Mouse (Mus musculus) left cerebral cortex, postnatal 14 days (tissue): ENCODE measurements around the gene Trpv1. TPM values are rescaled to one million over a fixed set of nuclear protein-coding genes. Genes with fewer than 3 reads are reported as not detected.

Experiments used
- DNase-seq, 2 experiments: peaks; one replicate each; pipeline ENCODE4 v3.0.0; 2021 to 2022; ENCODE audit warnings: low spot score in 2 of 2, mixed read lengths in 1 of 2
- intact Hi-C: fragments of 180-260 bp; cut with DNase I; formaldehyde crosslinking; loops from one replicate; pipeline ENCODE4 v1.15.1; 2025
- total RNA-seq, 2 experiments: library from RNA; stranded (reverse); gene quantifications; 2 replicates each; pipeline ENCODE4 v1.2.3; 2021

Gene Trpv1
- total RNA-seq, 2 experiments from 2014 or later = 0.13 to 0.42 TPM

- intact Hi-C loops = no loop called here
- DNase-seq = no peak
Observed at GRCm38 (mm10) chr11:73228881-73229280, 5.2 kb upstream of the Trpv1 start.

- intact Hi-C loops = no loop called here
- DNase-seq = no peak
Observed at GRCm38 (mm10) chr11:73230081-73230480, 4.0 kb upstream of the Trpv1 start.

DNA sequence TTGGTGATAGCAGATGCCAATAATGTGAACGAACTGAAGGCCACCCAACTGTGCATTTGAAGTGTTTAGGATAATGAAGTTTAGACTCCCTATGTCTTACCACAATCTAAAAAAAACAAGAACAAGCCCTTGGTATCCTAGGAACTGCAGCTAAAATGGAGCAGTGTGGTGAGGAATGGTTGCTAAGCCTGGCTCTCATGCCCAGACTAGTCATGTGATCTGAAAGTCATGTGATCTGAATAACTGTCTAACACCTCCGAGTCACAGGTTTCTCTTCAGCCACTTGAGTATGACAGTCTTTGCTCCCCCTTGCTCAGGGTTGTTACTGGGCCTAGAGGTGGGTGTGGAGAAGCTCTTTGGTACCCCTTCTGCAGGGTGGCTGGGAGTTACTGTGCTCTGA, 1.6 kb upstream of the Trpv1 start:
- DNase-seq = peak in 1 of 2 experiments; percentile 79
- intact Hi-C loops = no loop called here

DNA sequence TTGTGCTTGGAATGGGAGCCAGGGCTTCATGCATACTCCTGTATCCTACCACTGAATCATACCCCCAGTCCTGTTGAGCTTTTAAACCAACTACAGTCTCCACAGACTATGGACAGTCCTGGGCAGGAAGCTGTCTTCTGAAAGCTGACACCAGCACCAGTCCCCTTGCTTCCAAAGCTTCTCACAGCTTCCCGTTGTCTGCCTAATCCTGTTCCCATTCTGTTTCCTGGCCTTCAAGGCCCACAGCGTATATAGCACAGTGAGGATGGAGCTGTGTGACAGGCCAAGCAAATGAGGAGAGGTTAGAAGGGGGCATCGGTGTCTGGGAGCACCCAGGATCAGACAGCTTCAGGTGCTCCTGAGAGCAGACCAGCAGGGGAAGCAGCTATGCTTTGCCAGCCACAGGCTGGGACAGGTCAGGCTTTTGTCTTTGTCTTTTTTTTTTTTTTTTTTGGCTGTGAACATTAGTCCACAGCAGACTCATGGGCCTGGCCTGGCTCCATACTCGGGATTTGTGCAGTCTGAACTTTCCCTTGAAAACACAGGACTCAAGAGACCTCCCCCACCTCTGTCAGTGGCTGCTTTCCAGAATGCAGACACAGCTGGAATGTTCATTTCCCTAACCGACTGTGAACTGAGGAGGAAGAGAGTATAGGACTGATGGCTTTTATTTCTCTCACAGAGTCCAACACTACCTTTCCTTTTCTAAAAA, 2.1 kb downstream of the Trpv1 start:
- intact Hi-C loops = no loop called here
- no peak for DNase-seq

- intact Hi-C loops = no loop called here
- no peak for DNase-seq
Observed at GRCm38 (mm10) chr11:73236731-73237130, 2.6 kb downstream of the Trpv1 start.

- no peak for DNase-seq
- intact Hi-C loops = no loop called here
Observed at GRCm38 (mm10) chr11:73242199-73242598, 8.1 kb downstream of the Trpv1 start.

- no peak for DNase-seq
- intact Hi-C loops = no loop called here
Observed at GRCm38 (mm10) chr11:73242777-73243176, 8.7 kb downstream of the Trpv1 start.

GRCm38 (mm10) chr11:73257362-73257945, 23.4 kb downstream of the Trpv1 start:
- intact Hi-C loops = no loop called here
- DNase-seq = no peak

DNA sequence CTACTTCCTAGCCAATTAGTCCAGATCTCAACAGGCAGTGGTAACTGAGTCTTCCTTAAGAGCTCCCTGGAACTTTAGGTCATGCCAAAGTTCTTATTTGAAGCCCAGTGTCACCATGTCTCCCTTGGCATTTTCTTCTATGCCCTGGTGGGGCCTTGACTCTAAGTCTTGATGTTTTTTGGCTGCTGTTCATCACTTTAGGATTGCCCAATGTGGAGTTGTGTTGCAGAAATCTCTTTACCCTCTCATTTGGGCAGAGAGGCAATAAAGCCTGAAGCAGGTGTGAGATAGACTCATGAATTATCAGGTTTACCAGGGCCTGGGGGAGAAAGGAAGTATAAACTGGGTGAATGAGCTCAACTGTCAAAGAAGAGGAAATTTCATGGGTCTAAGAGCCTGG, 24.6 kb downstream of the Trpv1 start:
- intact Hi-C loops = no loop called here
- no peak for DNase-seq

GRCm38 (mm10) chr11:73260457-73260856, 26.4 kb downstream of the Trpv1 start:
- DNase-seq = no peak
- intact Hi-C loops = no loop called here

DNA sequence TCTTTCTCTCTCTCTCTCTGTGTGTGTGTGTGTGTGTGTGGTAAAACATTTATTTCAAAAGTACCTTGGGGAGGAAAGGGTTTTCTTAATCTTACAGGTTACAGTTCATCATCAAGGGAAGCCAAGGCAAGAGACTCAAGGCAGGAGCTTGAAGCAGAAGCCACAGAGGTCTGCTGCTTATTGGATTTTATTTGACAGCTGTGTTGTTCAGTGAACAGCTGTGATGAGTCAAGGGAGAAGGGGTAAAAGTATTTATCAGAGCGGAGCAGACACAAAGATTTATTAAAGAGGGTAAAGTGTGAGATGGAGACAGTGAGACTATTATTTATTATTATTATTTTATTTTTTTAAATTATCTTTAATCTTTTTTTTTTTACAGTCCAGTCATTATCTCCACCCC, 27.3 kb downstream of the Trpv1 start:
- intact Hi-C loops = no loop called here

GRCm38 (mm10) chr11:73267267-73267666, 33.2 kb downstream of the Trpv1 start, which contains the start of gene Trpv3:
Trpv3 (plus strand) TSS chr11:73267388.
- intact Hi-C loops = no loop called here
- no peak for DNase-seq

More for the DNA sequence above, 27.3 kb downstream of the Trpv1 start:
- DNase-seq = no peak

GRCm38 (mm10) chr11:73274821-73275220, 40.7 kb downstream of the Trpv1 start:
- DNase-seq = no peak

DNA sequence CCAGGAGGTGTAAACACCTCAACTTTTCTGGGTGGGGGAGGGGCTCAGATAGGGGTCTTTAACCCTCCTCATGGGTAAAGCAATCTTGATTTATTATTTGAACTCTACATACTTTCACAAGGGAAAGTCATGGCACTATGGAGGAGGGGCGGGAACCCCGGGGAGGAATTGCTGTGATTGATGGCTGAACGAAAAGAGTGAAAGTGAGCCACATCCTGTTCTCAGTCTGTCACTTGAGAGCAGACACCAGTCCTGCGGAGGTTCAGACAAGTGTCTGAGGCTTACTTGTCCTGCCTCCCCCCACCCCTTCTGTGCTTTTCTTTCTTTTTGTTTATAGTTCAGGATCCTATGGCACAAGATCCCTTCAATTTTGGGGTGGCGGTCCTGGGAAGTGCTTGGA, 46.6 kb downstream of the Trpv1 start:
- DNase-seq = no peak
- intact Hi-C loops = loop anchor here (1.0 kb wide), 1 partner anchor 142 kb away; the partner anchor contains the start of gene Haspin

More at GRCm38 (mm10) chr11:73274821-73275220, 40.7 kb downstream of the Trpv1 start:
- intact Hi-C loops = no loop called here

GRCm38 (mm10) chr11:73281528-73282027, 47.5 kb downstream of the Trpv1 start:
- peak; percentile 76 to 92 for DNase-seq
- intact Hi-C loops = loop anchor here (1.0 kb wide), 1 partner anchor 143 kb away; the partner anchor contains the start of gene Haspin

GRCm38 (mm10) chr11:73283369-73283768, 49.3 kb downstream of the Trpv1 start:
- intact Hi-C loops = no loop called here
- DNase-seq = no peak

DNA sequence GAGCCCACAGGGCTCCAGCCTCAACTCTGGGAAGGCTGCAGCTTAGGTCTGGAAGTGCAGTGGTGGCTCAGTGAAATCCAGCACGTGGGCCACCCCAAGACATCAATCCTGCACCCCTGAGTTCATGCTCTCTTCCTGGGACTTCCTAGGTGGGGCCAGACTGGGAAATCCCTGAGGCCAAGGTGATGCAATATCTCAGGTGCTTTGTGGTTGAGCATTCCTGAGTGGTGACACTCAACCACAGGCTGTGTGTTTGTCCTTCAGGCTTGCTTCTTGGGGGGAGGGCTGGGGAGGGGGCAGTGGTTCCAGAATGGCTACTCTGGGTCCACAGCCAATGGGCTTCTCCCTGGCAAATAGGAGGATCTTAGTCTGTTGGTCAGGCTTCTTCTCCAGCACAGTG, 49.8 kb downstream of the Trpv1 start:
- no peak for DNase-seq
- intact Hi-C loops = no loop called here

GRCm38 (mm10) chr11:73284351-73284750, 50.3 kb downstream of the Trpv1 start:
- intact Hi-C loops = no loop called here
- no peak for DNase-seq

DNA sequence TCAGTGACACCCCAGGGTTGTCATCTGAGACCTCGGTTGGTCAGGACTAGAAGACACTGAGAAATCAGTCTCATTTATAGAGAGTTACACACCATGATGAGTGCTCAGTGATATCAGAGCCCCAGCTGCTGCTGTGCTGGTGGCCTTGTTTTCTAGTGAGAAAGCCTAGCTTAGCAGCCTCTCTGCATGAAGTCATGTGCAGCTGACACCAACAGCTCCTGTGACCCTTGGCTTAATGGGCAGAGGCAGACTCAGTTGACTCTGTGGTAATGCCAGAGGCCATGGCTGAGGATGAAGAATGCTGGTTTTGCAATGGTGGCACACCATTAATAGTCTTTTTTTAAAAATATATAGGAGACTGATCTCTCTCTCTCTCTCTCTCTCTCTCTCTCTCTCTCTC, 55.5 kb downstream of the Trpv1 start:
- no peak for DNase-seq
- intact Hi-C loops = no loop called here

DNA sequence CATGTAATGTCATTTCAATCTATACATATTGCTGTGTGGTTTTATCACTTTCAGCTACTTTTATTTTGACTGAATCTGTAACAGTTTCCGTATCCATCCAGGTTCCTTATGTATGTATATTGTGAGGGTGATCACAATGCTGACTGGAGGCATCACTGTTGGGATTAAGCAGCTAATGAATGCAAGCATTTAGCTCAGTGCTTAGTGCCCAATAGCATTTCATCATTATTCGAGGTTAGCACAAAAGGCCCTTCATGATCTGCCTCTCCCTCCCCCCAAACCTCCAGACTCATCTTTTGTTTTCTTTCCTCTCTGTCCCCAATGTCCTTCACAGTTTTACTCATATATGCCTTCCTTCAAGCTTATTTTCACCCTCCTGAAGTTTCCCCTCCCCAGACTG, 69.0 kb downstream of the Trpv1 start:
- intact Hi-C loops = no loop called here
- no peak for DNase-seq
